Mouse (Mus musculus): ENCODE data around the gene Krtap19-1.

GRCm38 (mm10) chr16:88886870-88887269, 17.7 kb upstream of the Krtap19-1 start:
- TF ChIP-seq CTCF (IDR thresholded peaks at IDR 0.05; ENCODE audit: control insufficient read depth, insufficient read depth, low read length) (no peak), POLR2A (IDR thresholded peaks at IDR 0.05; ENCODE audit: borderline replicate concordance, control insufficient read depth, low read depth, low read length) (no peak)
